Mouse (Mus musculus): ENCODE measurements around the gene Otos.

Gene Otos

GRCm38 (mm10) chr1:92648673-92649072 is at the start of gene Otos:
Gene Otos, minus strand, starts transcription at chr1:92648841.
- DNase-seq (ENCODE audit: low read depth, low spot score), result peak; percentile 80

- peak; percentile 84 for DNase-seq (ENCODE audit: low read depth, low spot score)
Observed at GRCm38 (mm10) chr1:92696848-92697247, 48.2 kb upstream of the Otos start.

- DNase-seq (ENCODE audit: low read depth, low spot score), result no peak
Observed at GRCm38 (mm10) chr1:92695751-92696150, 47.1 kb upstream of the Otos start.

- DNase-seq (ENCODE audit: low read depth, low spot score), result no peak
Observed at GRCm38 (mm10) chr1:92691166-92691844, 42.7 kb upstream of the Otos start.

- no peak for DNase-seq (ENCODE audit: low read depth, low spot score)
Observed at GRCm38 (mm10) chr1:92686994-92687393, 38.4 kb upstream of the Otos start.

GRCm38 (mm10) chr1:92683151-92683550 is 34.5 kb upstream of the Otos start:
- no peak for DNase-seq (ENCODE audit: low read depth, low spot score)

GRCm38 (mm10) chr1:92680668-92681603 is 32.3 kb upstream of the Otos start:
- DNase-seq (ENCODE audit: low read depth, low spot score), result no peak

- DNase-seq (ENCODE audit: low read depth, low spot score), result no peak
Observed at GRCm38 (mm10) chr1:92678757-92679156, 30.1 kb upstream of the Otos start.

- DNase-seq (ENCODE audit: low read depth, low spot score), result no peak
Observed at GRCm38 (mm10) chr1:92676676-92676975, 28.0 kb upstream of the Otos start.

GRCm38 (mm10) chr1:92675932-92676675 is 27.5 kb upstream of the Otos start:
- no peak for DNase-seq (ENCODE audit: low read depth, low spot score)

GRCm38 (mm10) chr1:92673258-92673782 is 24.7 kb upstream of the Otos start:
- DNase-seq (ENCODE audit: low read depth, low spot score), result no peak

GRCm38 (mm10) chr1:92671326-92671725 is 22.7 kb upstream of the Otos start:
- DNase-seq (ENCODE audit: low read depth, low spot score), result no peak

- DNase-seq (ENCODE audit: low read depth, low spot score), result no peak
Observed at GRCm38 (mm10) chr1:92669430-92669829, 20.8 kb upstream of the Otos start.

GRCm38 (mm10) chr1:92667106-92667505 is 18.5 kb upstream of the Otos start:
- DNase-seq (ENCODE audit: low read depth, low spot score), result no peak

- DNase-seq (ENCODE audit: low read depth, low spot score), result no peak
Observed at GRCm38 (mm10) chr1:92659392-92659791, 10.8 kb upstream of the Otos start.

- DNase-seq (ENCODE audit: low read depth, low spot score), result no peak
Observed at GRCm38 (mm10) chr1:92657025-92657820, 8.6 kb upstream of the Otos start.

- DNase-seq (ENCODE audit: low read depth, low spot score), result no peak
Observed at GRCm38 (mm10) chr1:92654676-92655075, 6.0 kb upstream of the Otos start.

- no peak for DNase-seq (ENCODE audit: low read depth, low spot score)
Observed at GRCm38 (mm10) chr1:92653179-92653578, 4.5 kb upstream of the Otos start.

GRCm38 (mm10) chr1:92651467-92651866 is 2.8 kb upstream of the Otos start:
- no peak for DNase-seq (ENCODE audit: low read depth, low spot score)

- no peak for DNase-seq (ENCODE audit: low read depth, low spot score)
Observed at GRCm38 (mm10) chr1:92648197-92648596, 444 bp downstream of the Otos start.

GRCm38 (mm10) chr1:92647752-92648151 is 889 bp downstream of the Otos start:
- peak; percentile 85 for DNase-seq (ENCODE audit: low read depth, low spot score)
